Mouse (Mus musculus) heart, embryonic 14.5 days (tissue): ENCODE data around the gene Fktn. TPM values are rescaled to one million over a fixed set of nuclear protein-coding genes. Genes with fewer than 3 reads are reported as not detected.
A peak's percentile ranks its signal among the peaks of the same experiment; 100 is the strongest.
"Not testable (repeated sequence)": the region's sequence is repeated elsewhere in the genome, so short reads cannot be mapped to it uniquely, and the experiment has no call there.

ENCODE experiments used
- ATAC-seq: fragments of 200-750 bp; cut with Nextera tagmentation; 2 replicates; pipeline ENCODE4 v1.8.0; 2017; ENCODE audit warnings: low read depth, moderate TSS enrichment; ENCODE audit not compliant: insufficient number of reproducible peaks, insufficient read depth, low FRiP score
- H3K27ac ChIP-seq, 2 experiments: fragments of 200-500 bp in 1 of 2; fragments of 300-500 bp in 1 of 2; sonication (generic) in 1 of 2; replicated peaks in 1 of 2; 2 replicates each; pipeline ENCODE4 v1.5.1; 2012 to 2014; ENCODE audit warnings: low read depth in 2 of 2, low read length in 2 of 2, control low read depth in 1 of 2, mild to moderate bottlenecking in 1 of 2, mixed read lengths in 1 of 2; ENCODE audit not compliant: control insufficient read depth in 1 of 2, insufficient read depth in 1 of 2
- H3K27me3 ChIP-seq: fragments of 300-500 bp; sonication (generic); 2 replicates; pipeline ENCODE4 v1.6.1; 2014; ENCODE audit warnings: mild to moderate bottlenecking, low read length, control low read depth; ENCODE audit not compliant: control insufficient read depth, insufficient read depth
- H3K36me3 ChIP-seq: fragments of 300-500 bp; sonication (generic); 2 replicates; pipeline ENCODE4 v1.6.1; 2014; ENCODE audit warnings: mild to moderate bottlenecking, control low read depth, low read length, mixed read lengths; ENCODE audit not compliant: control insufficient read depth, insufficient read depth
- H3K4me1 ChIP-seq, 2 experiments: fragments of 200-500 bp in 1 of 2; fragments of 300-500 bp in 1 of 2; sonication (generic) in 1 of 2; 2 replicates each; pipeline ENCODE4 v1.6.1; 2012 to 2014; ENCODE audit warnings: low read length in 2 of 2, control low read depth in 1 of 2, mixed read lengths in 1 of 2; ENCODE audit not compliant: control insufficient read depth in 2 of 2, insufficient read depth in 2 of 2
- H3K4me2 ChIP-seq: fragments of 300-500 bp; sonication (generic); 2 replicates; pipeline ENCODE4 v1.6.1; 2014; ENCODE audit warnings: mild to moderate bottlenecking, low read length
- H3K4me3 ChIP-seq, 2 experiments: fragments of 200-500 bp in 1 of 2; fragments of 300-500 bp in 1 of 2; sonication (generic) in 1 of 2; 2 replicates each; pipeline ENCODE4 v1.5.1; 2012 to 2014; ENCODE audit warnings: low read length in 2 of 2, mild to moderate bottlenecking in 2 of 2, control low read depth in 1 of 2, low read depth in 1 of 2, moderate library complexity in 1 of 2; ENCODE audit not compliant: control insufficient read depth in 1 of 2, insufficient read depth in 1 of 2
- H3K9ac ChIP-seq: fragments of 300-500 bp; sonication (generic); 2 replicates; pipeline ENCODE4 v1.6.1; 2014; ENCODE audit warnings: mild to moderate bottlenecking, low read length
- H3K9me3 ChIP-seq: fragments of 300-500 bp; sonication (generic); 2 replicates; pipeline ENCODE4 v1.6.1; 2016; ENCODE audit warnings: low read length, control low read depth; ENCODE audit not compliant: control insufficient read depth
- WGBS: fragments of 180-500 bp; shearing (Covaris S2); extraction: QIAGEN DNeasy Blood & Tissue Kit; methylation state at CpG from one replicate; pipeline ENCODE4 v1.1.7; 2014; 5-methylcytosine and 5-hydroxymethylcytosine counted together
- polyA plus RNA-seq: library from polyadenylated mRNA; unstranded; fragments of >200 nt; fragmentation: Nextera tagmentation; extraction: Ambion mirVana; gene quantifications from 2 replicates; pipeline ENCODE4 v1.2.1, GENCODE M21; 2014

The Fktn gene
- polyA plus RNA-seq, 1 experiment from 2014 or later, result 16.9 TPM

GRCm38 (mm10) chr4:53714051-53714814 lies 435 bp downstream of the Fktn start:
- H3K27ac ChIP-seq, result peak overlapping the region; percentile 77 to 81
- H3K27me3 ChIP-seq, result no peaks in the 10 kb centered on the region
- H3K4me2 ChIP-seq, result peak overlapping the region; percentile 94
- 9% methylated on average over 58 of the region's 58 CpGs for WGBS
- peaks cover 4 to 18% of the 10 kb centered on the region in 2 experiments for H3K4me1 ChIP-seq
- peak overlapping the region; percentile 88 for H3K9ac ChIP-seq
- ATAC-seq, result peak; percentile 76
- no peaks in the 10 kb centered on the region for H3K9me3 ChIP-seq
- peak overlapping the region; percentile 92 to 96 for H3K4me3 ChIP-seq
- H3K36me3 ChIP-seq, result no peaks in the 10 kb centered on the region

- no peak overlapping the region for H3K4me3 ChIP-seq
- no peaks in the 10 kb centered on the region for H3K27me3 ChIP-seq
- H3K4me2 ChIP-seq, result no peak overlapping the region
- no peak overlapping the region for H3K9ac ChIP-seq
- ATAC-seq, result no peak
- peaks cover 4 to 18% of the 10 kb centered on the region in 2 experiments for H3K4me1 ChIP-seq
- 0 out of 2 replicates have a peak, but pooled peaks cover 6% of the 10 kb centered on the region for H3K36me3 ChIP-seq
- no peak overlapping the region for H3K27ac ChIP-seq
- H3K9me3 ChIP-seq, result no peaks in the 10 kb centered on the region
These were observed 2.2 kb downstream of the Fktn start for GRCm38 (mm10) chr4:53715977-53716376.

GRCm38 (mm10) chr4:53717546-53717945 lies 3.7 kb downstream of the Fktn start:
- Histone ChIP-seq H3K36me3 (0 out of 2 replicates have a peak, but pooled peaks cover 6% of the 10 kb centered on the region), H3K27ac (no peak overlapping the region), H3K4me3 (no peak overlapping the region), H3K9ac (no peak overlapping the region), H3K9me3 (no peaks in the 10 kb centered on the region), H3K27me3 (no peaks in the 10 kb centered on the region), H3K4me1 (peaks cover 4 to 18% of the 10 kb centered on the region in 2 experiments), H3K4me2 (no peak overlapping the region)
- 60% methylated on average over 4 of the region's 4 CpGs for WGBS
- ATAC-seq, result no peak

- Histone ChIP-seq H3K27ac (peak overlapping the region; percentile 45 to 67), H3K4me2 (no peak overlapping the region), H3K9ac (no peak overlapping the region), H3K9me3 (no peaks in the 10 kb centered on the region), H3K27me3 (no peaks in the 10 kb centered on the region), H3K4me3 (no peak overlapping the region), H3K36me3 (0 out of 2 replicates have a peak, but pooled peaks cover 9% of the 10 kb centered on the region), H3K4me1 (peaks cover 4 to 18% of the 10 kb centered on the region in 2 experiments)
- 63% methylated on average over 5 of the region's 5 CpGs for WGBS
- no peak for ATAC-seq
These were observed 4.5 kb downstream of the Fktn start for GRCm38 (mm10) chr4:53718261-53718660.

- no peak for ATAC-seq
- Histone ChIP-seq H3K36me3 (peaks cover 24% of the 10 kb centered on the region), H3K27ac (no peak overlapping the region), H3K27me3 (no peaks in the 10 kb centered on the region), H3K4me1 (peaks cover 4 to 10% of the 10 kb centered on the region in 2 experiments), H3K9ac (no peak overlapping the region), H3K4me2 (no peak overlapping the region), H3K4me3 (no peak overlapping the region), H3K9me3 (no peaks in the 10 kb centered on the region)
- 86% methylated on average over 4 of the region's 4 CpGs for WGBS
These were observed 8.7 kb downstream of the Fktn start for GRCm38 (mm10) chr4:53722506-53722905.

GRCm38 (mm10) chr4:53726100-53726499 lies 12.3 kb downstream of the Fktn start:
- not testable (repeated sequence) for H3K27ac ChIP-seq, H3K4me2 ChIP-seq, H3K9me3 ChIP-seq, H3K27me3 ChIP-seq, H3K9ac ChIP-seq, H3K4me3 ChIP-seq, ATAC-seq, H3K4me1 ChIP-seq
- WGBS, result 84% methylated on average over 2 of the region's 2 CpGs
- H3K36me3 ChIP-seq, result peaks cover 28% of the 10 kb centered on the region

- WGBS, result 95% methylated on average over 1 of the region's 1 CpGs
- Histone ChIP-seq H3K9me3 (no peaks in the 10 kb centered on the region), H3K27me3 (no peaks in the 10 kb centered on the region), H3K9ac (no peak overlapping the region), H3K27ac (no peak overlapping the region), H3K4me3 (no peak overlapping the region), H3K4me2 (no peak overlapping the region), H3K4me1 (no peaks in the 10 kb centered on the region), H3K36me3 (peaks cover 44% of the 10 kb centered on the region)
- ATAC-seq, result no peak
These were observed 14.3 kb downstream of the Fktn start for GRCm38 (mm10) chr4:53728121-53728520.
